ENCODE assay signal across 8 mouse cellular contexts in the genomic region with DNA sequence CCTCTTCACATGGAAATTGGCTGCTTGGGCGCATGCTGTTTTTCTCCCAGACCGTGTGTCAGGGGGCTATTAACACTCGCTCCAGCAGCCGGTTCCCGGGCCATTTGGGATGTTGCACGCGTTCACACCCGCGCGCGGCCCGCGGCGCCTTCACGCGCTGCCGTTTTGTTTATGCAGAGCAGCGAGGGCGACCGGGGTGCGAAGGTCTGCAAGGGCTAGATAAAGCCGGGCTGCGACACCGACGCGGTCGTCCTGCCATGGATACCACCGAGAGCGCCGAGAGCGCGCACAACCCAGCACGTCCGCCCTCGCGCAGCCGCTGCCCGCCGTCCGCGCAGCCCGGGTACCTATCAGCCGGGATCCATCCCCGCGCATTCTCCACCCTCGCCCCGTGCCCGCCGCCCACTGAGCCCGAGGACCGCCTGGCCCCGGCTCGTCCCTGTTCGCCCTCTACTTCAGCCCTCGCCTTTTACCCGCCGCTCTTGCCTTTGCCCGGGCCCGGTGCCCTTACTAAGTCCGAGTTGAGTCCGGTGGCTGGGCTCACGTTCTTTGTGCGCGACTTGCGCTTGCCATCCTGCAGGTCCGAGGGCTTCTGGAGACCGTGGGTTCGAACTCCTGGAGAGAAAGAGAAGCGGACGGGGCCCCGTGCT. TPM values are rescaled to one million over a fixed set of nuclear protein-coding genes. Genes with fewer than 3 reads are reported as not detected.
DNase-seq lines count a peak whose midpoint lies in the region; ATAC-seq and TF ChIP-seq lines count a peak whose summit lies in the region.

A gene (plus strand): TSS at position 250 of the 650 bp plus-strand sequence.

- H3K9ac ChIP-seq in heart, embryonic 12.5 days: peak within 1 kb of the TSS; percentile 68
- no peak within 1 kb of the TSS for H3K9ac ChIP-seq in intestine, postnatal 0 days (ENCODE audit: low read depth, low read length)
- no peak within 1 kb of the TSS for H3K9ac ChIP-seq in liver, postnatal 0 days (replicated peaks)
- no peak within 1 kb of the TSS for H3K9ac ChIP-seq in stomach, embryonic 14.5 days (replicated peaks; ENCODE audit: low read depth, low read length)

- no peak within 1 kb of the TSS for H3K27ac ChIP-seq in heart, embryonic 12.5 days (ENCODE audit: poor library complexity, severe bottlenecking)
- H3K27ac ChIP-seq in forebrain, embryonic 10.5 days: peak within 1 kb of the TSS; percentile 82
- H3K27ac ChIP-seq in intestine, postnatal 0 days (ENCODE audit: low read depth, low read length): no peak within 1 kb of the TSS
- H3K27ac ChIP-seq in liver, postnatal 0 days (ENCODE audit: low read depth): no peak within 1 kb of the TSS
- no peak within 1 kb of the TSS for H3K27ac ChIP-seq in stomach, embryonic 14.5 days (ENCODE audit: low read length)

- no peak for TF ChIP-seq EP300 in liver, postnatal 0 days (IDR thresholded peaks at IDR 0.05; ENCODE audit: low read depth)

- intact Hi-C loops in heart, postnatal 25 days (cut with DNase I): no loop called here

- peak within 1 kb of the TSS; percentile 56 for H3K4me3 ChIP-seq in heart, embryonic 12.5 days
- peak within 1 kb of the TSS; percentile 65 for H3K4me3 ChIP-seq in forebrain, embryonic 10.5 days
- H3K4me3 ChIP-seq in intestine, postnatal 0 days (ENCODE audit: low read depth, low read length): peak within 1 kb of the TSS; percentile 35
- H3K4me3 ChIP-seq in liver, postnatal 0 days (ENCODE audit: low read depth, low read length): peak within 1 kb of the TSS; percentile 13; the same call in 1 of the 2 replicates
- H3K4me3 ChIP-seq in stomach, embryonic 14.5 days (ENCODE audit: low read depth, low read length): peak within 1 kb of the TSS; percentile 34

- no peak for TF ChIP-seq CTCF in intestine, postnatal 0 days (IDR thresholded peaks at IDR 0.05; ENCODE audit: low read depth)
- TF ChIP-seq CTCF in liver, postnatal 0 days (IDR thresholded peaks at IDR 0.05; ENCODE audit: low read depth): no peak

- 0 out of 2 replicates have a peak, but pooled peaks have one; percentile 39 for ATAC-seq in heart, embryonic 12.5 days (ENCODE audit: insufficient number of reproducible peaks, low FRiP score)
- no peak for ATAC-seq in intestine, postnatal 0 days
- ATAC-seq in liver, postnatal 0 days: no peak
- no peak; the same call in 1 of the 2 replicates for ATAC-seq in stomach, embryonic 14.5 days (ENCODE audit: insufficient number of reproducible peaks, insufficient read depth, low FRiP score, low read depth)

- H3K36me3 ChIP-seq in heart, embryonic 12.5 days: no peaks in the 10 kb centered on the region
- no peaks in the 10 kb centered on the region for H3K36me3 ChIP-seq in forebrain, embryonic 10.5 days (replicated peaks)
- no peaks in the 10 kb centered on the region for H3K36me3 ChIP-seq in intestine, postnatal 0 days (ENCODE audit: control insufficient read depth, insufficient read depth)
- no peaks in the 10 kb centered on the region for H3K36me3 ChIP-seq in liver, postnatal 0 days (replicated peaks; ENCODE audit: insufficient read depth, low read length)
- H3K36me3 ChIP-seq in stomach, embryonic 14.5 days (ENCODE audit: control insufficient read depth, insufficient read depth, low read length): no peaks in the 10 kb centered on the region

- H3K4me2 ChIP-seq in heart, embryonic 12.5 days: peak within 1 kb of the TSS; percentile 89
- peak within 1 kb of the TSS; percentile 57 for H3K4me2 ChIP-seq in intestine, postnatal 0 days (replicated peaks; ENCODE audit: low read depth)
- peak within 1 kb of the TSS; percentile 44; the same call in 1 of the 2 replicates for H3K4me2 ChIP-seq in liver, postnatal 0 days (ENCODE audit: low read depth, low read length)
- peak within 1 kb of the TSS; percentile 77 for H3K4me2 ChIP-seq in stomach, embryonic 14.5 days (replicated peaks; ENCODE audit: low read depth, low read length)

- no peak for DNase-seq in heart, postnatal 25 days (ENCODE audit: low spot score)
- DNase-seq in brain, adult 2 months (ENCODE audit: low read depth, low spot score): peak; percentile 82
- peak; percentile 53 for DNase-seq in forebrain, embryonic 10.5 days (ENCODE audit: extremely low spot score, low spot score)
- DNase-seq in liver, postnatal 0 days: peak; percentile 14
- DNase-seq in spleen, adult 18-20 months: no peak

- H3K9me3 ChIP-seq in heart, embryonic 12.5 days (replicated peaks): no peaks in the 10 kb centered on the region
- no peaks in the 10 kb centered on the region for H3K9me3 ChIP-seq in forebrain, embryonic 10.5 days
- H3K9me3 ChIP-seq in intestine, postnatal 0 days (ENCODE audit: control insufficient read depth): no peaks in the 10 kb centered on the region
- H3K9me3 ChIP-seq in liver, postnatal 0 days (ENCODE audit: low read length): no peaks in the 10 kb centered on the region
- no peaks in the 10 kb centered on the region for H3K9me3 ChIP-seq in stomach, embryonic 14.5 days (ENCODE audit: control insufficient read depth, low read depth, low read length)

- peaks cover 3% of the 10 kb centered on the region; the same call in 1 of the 2 replicates for H3K4me1 ChIP-seq in heart, embryonic 12.5 days (replicated peaks)
- H3K4me1 ChIP-seq in forebrain, embryonic 10.5 days: peaks cover 12% of the 10 kb centered on the region
- no peaks in the 10 kb centered on the region for H3K4me1 ChIP-seq in intestine, postnatal 0 days (replicated peaks; ENCODE audit: control insufficient read depth, insufficient read depth, low read length)
- 0 out of 2 replicates have a peak, but pooled peaks cover 5% of the 10 kb centered on the region for H3K4me1 ChIP-seq in liver, postnatal 0 days (ENCODE audit: insufficient read depth)
- H3K4me1 ChIP-seq in stomach, embryonic 14.5 days (ENCODE audit: control insufficient read depth, insufficient read depth, low read length): 0 out of 2 replicates have a peak, but pooled peaks cover 6% of the 10 kb centered on the region

- WGBS in heart, embryonic 12.5 days: under 1% methylated on average over 70 of the region's 71 CpGs
- WGBS in forebrain, embryonic 10.5 days: under 1% methylated on average over 71 of the region's 71 CpGs
- WGBS in intestine, postnatal 0 days: under 1% methylated on average over 68 of the region's 71 CpGs
- WGBS in liver, postnatal 0 days (ENCODE audit: insufficient replicate concordance): 2% methylated on average over 67 of the region's 71 CpGs
- 1% methylated on average over 71 of the region's 71 CpGs for WGBS in stomach, embryonic 14.5 days

- H3K27me3 ChIP-seq in heart, embryonic 12.5 days (replicated peaks): peaks cover 41% of the 10 kb centered on the region
- H3K27me3 ChIP-seq in forebrain, embryonic 10.5 days (ENCODE audit: poor library complexity, severe bottlenecking): peaks cover 62% of the 10 kb centered on the region
- H3K27me3 ChIP-seq in intestine, postnatal 0 days (replicated peaks; ENCODE audit: control insufficient read depth, insufficient read depth, low read length): peaks cover 39% of the 10 kb centered on the region
- H3K27me3 ChIP-seq in liver, postnatal 0 days (ENCODE audit: insufficient read depth, low read length): peaks cover 25% of the 10 kb centered on the region
- H3K27me3 ChIP-seq in stomach, embryonic 14.5 days (ENCODE audit: control insufficient read depth, insufficient read depth, low read length): peaks cover 25% of the 10 kb centered on the region

RNA-seq across cellular contexts. Expression of the gene that starts here (rescaled TPM):
- polyA plus RNA-seq in heart, embryonic 12.5 days (2016; fragmentation: Nextera tagmentation; extraction: Ambion mirVana): 0.51 and 0.96 TPM in 2 replicates
- total RNA-seq in heart, postnatal 25 days (2021): not detected
- 0.60 and 0.87 TPM in 2 replicates for polyA plus RNA-seq in forebrain, embryonic 10.5 days (2016; fragmentation: Nextera tagmentation; extraction: Ambion mirVana)
- polyA plus RNA-seq in intestine, postnatal 0 days (2015; fragmentation: Nextera tagmentation; extraction: Ambion mirVana): not detected in 2 replicates
- polyA plus RNA-seq in liver, postnatal 0 days (2015; fragmentation: Nextera tagmentation; extraction: Ambion mirVana): not detected in 2 replicates
- polyA plus RNA-seq in stomach, embryonic 14.5 days (2014; fragmentation: Nextera tagmentation; extraction: Ambion mirVana): 0.57 and 1.3 TPM in 2 replicates

Comparison
In these comparisons a context has a peak if more than half of its experiments do, and no peak if none do; other contexts are left out.
1. Peak in ATAC-seq, H3K4me3 ChIP-seq, H3K9ac ChIP-seq and H3K4me2 ChIP-seq in heart, embryonic 12.5 days; RNA of the gene not detected or under 1 TPM.
2. Peak in DNase-seq, H3K4me3 ChIP-seq and H3K27ac ChIP-seq in forebrain, embryonic 10.5 days; RNA of the gene not detected or under 1 TPM.
3. Peak in DNase-seq, H3K4me3 ChIP-seq and H3K4me2 ChIP-seq in liver, postnatal 0 days; RNA of the gene not detected or under 1 TPM.
4. H3K4me3 ChIP-seq: peak in every context shown above with its lines; median percentile 65 in forebrain, embryonic 10.5 days; 56 in heart, embryonic 12.5 days; 35 in intestine, postnatal 0 days; 34 in stomach, embryonic 14.5 days; 13 in liver, postnatal 0 days.